Mouse (Mus musculus): ENCODE measurements around the gene Bloc1s4.

DNA sequence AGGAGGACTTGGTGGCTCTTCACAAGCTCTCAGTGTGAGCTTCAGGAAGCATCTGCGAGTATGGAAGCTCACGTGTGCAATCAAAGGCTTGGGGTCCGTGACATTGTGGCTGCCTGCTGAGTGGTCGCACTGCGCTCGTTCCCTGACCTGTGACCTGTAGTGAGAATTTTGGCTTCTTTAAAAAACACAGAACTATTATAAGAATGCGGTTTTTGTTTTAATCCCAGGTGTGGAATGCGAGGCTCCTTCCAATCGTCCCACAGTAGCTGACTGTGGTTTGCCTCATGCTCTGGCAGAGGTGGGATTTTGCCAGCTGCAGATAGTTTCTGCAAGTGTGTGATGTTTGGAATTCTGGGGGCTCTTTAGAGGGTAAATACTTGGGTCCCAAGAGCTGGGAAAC, 25.1 kb downstream of the Bloc1s4 start:
- TF ChIP-seq POLR2A (IDR thresholded peaks at IDR 0.05; ENCODE audit: low read depth, low read length), result no peak
- TF ChIP-seq CTCF (IDR thresholded peaks at IDR 0.05; ENCODE audit: extremely low read depth, insufficient read depth, insufficient read length, insufficient replicate concordance), result no peak
